Mouse (Mus musculus) frontal cortex, postnatal 36 days (tissue): ENCODE data around the gene Rreb1.

Experiments
- DNase-seq, 2 experiments: peaks; one replicate each; pipeline ENCODE4 v3.0.0; 2022; ENCODE audit warnings: low spot score in 2 of 2

Rreb1 gene

DNA sequence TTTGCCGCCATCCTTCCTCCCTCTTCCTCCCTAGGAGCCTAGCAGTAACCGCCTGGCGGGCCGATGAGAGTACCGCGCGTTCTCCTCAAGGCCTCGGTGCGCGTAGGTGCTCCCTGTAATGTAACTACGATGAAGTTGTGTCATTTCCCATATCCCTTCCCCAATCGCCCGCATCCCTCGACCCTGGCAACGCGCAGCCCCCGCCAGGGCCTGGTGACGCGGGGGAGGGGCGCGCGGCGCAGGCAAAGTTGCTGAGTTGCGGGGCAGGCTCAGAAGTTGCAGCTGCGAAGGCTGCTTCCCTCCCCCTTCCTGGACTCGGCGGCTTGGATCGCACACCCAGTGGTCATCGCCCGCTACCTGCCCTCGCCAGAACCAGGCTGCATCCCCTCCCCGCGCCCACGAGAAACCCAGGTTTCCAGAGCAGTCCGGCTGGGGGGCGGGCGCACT, at the start of gene Rreb1:
Rreb1 (plus strand) TSS at position 254 of the 447 bp plus-strand sequence.
- peak; percentile 24 to 48 for DNase-seq

- no peak for DNase-seq
Observed at GRCm38 (mm10) chr13:37728551-37728950, 49.6 kb upstream of the Rreb1 start.

DNA sequence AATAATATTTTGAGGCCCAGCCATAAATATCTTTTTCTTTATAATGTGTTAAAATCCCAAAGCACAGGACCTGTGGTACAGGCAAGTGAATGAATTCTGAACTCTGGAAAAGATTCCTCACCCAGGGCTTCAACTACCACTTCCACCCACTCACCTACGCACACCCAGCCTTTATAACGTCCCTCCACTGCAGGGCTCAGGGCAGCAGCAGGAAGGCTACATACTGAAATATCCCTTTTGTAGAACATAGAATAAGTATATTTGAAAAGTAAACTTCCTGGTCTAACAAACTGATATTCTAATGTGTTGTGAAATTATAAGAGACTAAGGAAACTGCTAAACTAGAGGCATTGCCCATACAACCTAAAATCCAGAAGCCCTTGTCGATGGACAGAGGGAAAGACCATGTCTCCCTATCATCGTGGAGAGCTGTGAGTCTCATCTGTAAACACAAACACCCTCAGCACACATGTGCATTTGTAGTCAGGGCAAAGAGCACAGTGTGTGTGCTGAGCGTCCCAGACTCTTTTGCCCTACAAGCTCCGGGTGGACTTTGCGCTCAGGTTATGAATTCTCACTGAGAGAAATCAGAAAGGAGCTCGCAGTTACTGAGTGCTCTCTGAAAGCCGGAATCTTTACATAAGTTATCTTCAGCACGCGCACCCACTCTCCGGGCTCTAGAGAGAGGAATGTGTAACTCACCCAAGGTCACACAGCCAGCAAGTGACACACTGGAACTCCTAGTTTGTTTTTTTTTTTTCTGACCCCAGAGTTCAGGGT, 46.1 kb upstream of the Rreb1 start:
- no peak for DNase-seq

DNA sequence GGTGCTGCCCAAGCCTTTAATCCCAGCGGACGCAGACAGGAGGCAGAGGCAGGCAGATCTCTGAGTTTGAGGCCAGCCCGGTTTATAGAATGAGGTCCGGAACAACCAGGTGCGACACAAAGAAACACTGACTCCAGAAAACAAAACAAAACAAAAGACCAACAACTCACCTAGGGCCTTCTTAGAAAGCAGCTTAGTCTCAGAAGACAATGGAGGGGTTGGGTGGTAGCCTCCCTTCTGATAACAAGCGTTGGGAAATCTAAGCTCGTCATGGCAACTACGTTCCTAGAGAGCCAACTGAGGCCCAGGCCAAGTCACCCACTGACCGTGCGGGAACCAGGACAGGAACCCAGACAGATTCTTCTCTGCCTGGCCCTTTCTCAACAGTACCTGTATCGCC, 43.7 kb upstream of the Rreb1 start:
- DNase-seq, result no peak

DNA sequence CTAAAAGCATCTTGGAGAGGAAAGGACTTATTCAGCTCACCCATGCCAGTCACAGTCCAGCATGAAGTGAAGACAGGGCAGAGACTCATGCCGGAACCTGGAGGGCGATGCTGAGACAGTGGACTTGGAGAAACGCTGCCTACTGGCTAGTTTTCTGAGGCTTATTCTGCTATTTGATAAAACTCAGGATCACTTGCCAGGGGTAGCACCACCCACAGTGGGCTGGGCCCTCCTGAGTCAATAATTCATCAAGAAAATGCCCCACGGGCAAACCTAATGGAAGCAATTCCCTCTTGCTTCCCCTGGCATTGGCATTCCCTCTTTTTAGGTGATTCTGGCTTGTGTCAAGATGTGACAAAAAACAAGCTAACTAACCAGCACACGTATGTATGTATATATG, 38.1 kb upstream of the Rreb1 start:
- no peak for DNase-seq

GRCm38 (mm10) chr13:37740752-37741151, 37.4 kb upstream of the Rreb1 start:
- no peak for DNase-seq

DNA sequence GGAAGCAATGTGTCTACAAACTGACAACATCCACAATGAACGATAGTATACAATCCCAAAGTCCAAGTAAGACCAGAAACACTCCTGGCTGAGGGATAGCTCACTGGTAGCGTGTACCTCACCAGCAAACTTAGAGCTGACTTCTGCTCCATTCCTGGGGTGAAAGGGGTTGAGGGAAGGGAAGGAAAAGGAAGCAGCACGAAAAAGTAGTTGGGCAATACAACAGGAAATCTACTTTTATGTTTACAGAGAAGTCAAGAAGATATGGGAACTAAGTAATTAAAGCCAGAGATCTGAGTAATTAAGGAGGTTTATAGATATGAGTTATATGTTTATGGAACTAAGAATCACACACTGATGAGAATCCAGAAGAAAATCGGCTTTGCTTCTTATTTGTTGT, 36.0 kb upstream of the Rreb1 start:
- DNase-seq, result no peak

DNA sequence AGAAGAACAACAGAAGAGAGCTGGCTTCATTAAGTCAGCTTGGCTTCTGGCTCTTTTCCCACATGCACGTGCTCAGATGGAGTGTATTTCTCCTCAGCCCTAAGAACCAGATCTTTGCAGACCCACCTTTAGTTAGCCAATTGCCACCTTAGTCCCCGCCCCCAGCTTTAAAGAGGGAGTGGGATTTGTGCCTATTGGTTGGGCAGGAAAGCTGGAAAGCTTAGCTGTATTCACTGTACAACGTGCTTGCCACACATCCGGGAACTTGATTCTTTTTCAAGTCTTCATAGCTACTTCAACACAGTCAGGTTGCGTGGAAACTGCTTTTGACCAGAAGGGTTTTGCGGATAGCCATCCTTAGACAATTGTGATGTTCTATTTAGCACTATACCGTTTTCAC, 30.7 kb upstream of the Rreb1 start:
- no peak for DNase-seq

GRCm38 (mm10) chr13:37749485-37749884, 28.7 kb upstream of the Rreb1 start:
- peak; percentile 13 to 22 for DNase-seq

GRCm38 (mm10) chr13:37751154-37751950, 26.8 kb upstream of the Rreb1 start:
- DNase-seq, result peak; percentile 17 to 47

DNA sequence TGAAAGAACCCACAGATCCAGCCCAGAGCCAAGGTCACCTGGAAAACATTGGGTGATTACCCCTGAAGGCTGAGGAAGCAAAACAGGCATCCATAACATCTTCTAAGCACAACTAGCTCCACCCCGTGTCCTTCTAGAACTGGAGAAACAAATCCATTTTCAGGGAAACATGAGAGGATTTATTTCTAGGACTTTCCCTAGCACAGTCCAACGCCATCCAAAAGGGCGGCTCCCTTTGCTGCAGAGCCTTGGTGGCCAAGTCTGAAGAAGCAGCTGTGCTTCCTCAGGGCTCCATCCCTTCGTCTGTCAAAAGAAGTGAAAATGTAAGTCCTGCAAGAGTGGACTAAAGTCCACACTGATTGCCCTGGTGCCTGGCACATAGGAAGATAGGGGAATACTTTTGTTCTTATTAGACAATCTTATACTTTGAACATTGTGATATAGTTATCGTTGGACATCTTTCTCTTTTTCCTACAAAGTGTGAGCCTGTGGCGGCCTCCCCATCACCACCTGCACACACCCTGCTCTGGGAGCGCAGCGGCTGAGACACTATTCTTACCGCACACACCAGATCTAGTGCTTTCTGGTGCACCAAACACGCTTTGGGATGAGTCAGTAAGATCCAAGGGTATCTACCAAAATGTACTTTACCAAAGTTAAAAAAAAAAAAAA, 18.7 kb upstream of the Rreb1 start:
- DNase-seq, result no peak

DNA sequence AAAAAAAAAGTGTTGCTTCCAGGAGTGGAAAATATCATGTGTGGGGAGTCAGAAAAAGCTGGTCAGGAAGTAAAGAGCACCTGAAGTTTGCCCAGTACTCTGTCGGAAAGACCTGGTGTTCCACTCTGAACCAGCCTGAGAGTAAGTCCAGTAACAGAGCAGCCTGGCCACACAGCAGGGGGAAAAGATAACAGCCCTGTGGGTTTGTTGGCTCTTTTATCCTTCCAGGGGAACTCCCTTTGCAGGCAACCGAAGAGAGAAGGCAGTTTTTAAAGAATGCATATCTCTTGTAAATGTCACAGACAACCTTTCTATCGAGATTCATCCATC, 18.2 kb upstream of the Rreb1 start:
- no peak for DNase-seq

DNA sequence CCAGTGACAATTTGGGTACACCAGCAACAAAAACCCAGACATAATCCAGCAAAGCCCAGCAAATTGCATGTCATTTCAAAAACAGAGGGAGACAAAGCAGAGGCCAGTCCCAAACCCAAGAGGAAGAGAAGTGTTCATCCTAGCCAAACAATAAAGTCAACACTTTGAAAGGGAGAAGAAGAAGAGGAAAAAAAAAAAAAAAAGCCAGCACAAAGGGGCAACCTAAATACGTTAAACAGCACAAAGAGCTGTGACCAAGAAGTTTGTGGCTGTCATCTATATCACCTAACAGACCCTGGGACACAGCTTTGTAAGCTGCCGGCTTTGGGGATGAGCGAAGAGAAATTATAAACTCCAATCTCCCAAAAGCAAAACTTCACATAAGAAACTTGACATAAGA, 17.8 kb upstream of the Rreb1 start:
- no peak for DNase-seq

DNA sequence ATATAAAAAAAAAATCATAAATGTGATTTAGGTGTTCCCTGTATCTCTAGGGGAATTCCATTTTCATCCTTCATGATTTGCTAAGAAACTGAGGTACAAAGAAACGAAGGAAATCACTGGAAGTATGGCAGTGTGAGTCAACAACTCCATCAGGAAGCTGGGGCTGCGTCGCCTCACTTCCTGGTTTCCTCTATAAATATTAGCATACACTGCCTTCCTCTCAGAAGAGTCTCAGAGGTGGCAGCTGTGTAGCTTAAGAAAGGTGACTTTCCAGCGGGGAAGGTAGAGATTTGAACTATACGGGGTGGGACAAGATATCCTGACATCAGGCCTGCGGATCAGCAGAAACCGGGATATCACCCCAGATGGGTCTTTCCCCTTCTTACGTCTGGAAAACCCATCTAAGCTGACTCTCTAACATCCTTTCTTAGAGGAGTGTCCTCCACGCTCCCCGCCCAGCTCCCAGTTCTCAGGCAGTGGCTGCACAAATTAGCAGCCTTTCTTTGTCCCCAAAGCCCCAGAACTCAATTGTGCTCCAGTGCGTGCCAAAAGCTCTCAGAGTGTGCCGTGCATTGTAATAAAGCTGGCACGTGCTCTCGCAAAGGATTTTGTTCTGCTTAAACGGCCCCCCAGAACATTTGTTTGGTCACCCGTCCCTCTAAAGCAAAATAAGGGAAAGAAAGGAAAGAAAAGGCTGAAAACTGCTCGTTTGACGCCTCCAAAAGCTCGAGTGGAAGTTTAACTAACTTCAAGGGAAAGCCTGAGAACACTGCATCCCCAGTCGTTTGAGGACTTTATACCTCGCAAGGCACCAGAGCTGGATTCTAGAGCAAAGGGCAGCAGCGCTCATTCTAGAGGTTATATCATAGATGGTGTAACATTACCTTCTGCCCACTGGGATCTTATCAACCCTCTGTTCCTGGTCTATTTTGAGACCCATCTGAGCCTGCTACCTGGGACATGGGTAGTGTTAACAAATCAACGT, 17.0 kb upstream of the Rreb1 start:
- no peak for DNase-seq

DNA sequence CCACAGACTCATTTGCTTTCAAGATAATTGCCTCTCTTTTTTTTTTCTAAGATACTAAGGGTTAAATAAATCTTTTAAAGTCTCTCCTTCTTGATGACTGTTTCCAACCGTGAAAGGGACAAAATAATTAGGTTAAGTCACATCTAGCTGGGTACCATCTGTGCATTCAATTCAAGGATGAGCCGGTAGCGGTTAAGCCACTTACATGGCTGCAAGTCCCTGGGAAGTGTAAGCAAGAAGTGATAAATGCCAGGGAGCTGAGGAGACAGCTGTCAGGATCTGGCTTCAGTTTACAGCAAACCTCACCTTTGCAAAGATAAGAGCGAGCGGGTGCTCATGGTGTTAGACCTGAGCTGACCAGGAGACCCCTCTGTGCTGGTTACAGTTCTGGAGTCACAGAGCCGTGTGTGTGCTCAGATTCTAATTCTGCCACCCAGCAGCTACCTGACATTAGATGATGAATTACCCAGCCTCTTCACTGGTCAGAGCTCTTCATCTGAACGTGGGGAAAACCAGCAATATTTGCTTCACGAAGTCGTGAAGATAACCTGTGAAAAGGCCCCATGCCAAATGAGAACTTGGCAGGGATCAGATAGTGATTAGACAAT, 14.3 kb upstream of the Rreb1 start:
- DNase-seq, result no peak

GRCm38 (mm10) chr13:37769777-37770176, 8.4 kb upstream of the Rreb1 start:
- DNase-seq, result no peak

DNA sequence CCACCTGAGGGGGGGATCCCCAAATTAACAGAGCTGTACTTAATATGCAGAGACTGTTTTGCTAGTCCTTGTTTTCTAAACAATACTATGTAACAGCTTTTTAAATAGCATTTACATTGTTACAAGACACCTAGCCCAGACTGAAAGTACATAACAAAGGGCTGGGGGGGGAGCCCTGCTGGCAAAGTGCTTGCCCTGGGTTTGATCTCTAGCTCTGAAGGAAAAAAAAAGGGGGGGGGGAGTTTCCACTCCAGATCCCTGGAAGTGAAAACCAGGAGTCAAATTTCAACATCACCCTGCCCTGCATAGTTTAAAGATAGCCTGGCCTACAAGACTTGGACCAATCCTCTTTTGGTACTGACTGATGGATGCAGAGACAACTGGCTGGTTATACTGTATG, 4.7 kb upstream of the Rreb1 start:
- DNase-seq, result no peak

DNA sequence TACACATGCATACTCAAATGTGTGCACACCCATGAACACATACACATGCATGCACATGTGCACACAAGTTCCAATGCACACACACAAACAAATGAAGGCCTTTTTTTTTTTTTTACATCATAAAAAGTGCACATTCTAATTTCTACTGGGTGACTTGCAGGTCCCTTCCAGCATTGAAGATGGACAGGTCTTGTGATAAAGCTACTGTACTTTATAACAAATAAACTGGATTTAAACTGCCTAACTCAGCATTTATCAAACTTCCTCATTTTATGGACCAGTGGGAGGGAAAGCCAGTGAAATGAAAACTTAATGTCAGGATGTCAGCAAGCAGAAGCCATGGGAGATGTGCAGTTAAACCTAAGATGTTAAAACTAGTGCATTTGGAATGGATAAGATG, 1.5 kb upstream of the Rreb1 start:
- DNase-seq, result no peak

GRCm38 (mm10) chr13:37777351-37778146, 651 bp upstream of the Rreb1 start:
- DNase-seq, result peak in 1 of 2 experiments; percentile 6

DNA sequence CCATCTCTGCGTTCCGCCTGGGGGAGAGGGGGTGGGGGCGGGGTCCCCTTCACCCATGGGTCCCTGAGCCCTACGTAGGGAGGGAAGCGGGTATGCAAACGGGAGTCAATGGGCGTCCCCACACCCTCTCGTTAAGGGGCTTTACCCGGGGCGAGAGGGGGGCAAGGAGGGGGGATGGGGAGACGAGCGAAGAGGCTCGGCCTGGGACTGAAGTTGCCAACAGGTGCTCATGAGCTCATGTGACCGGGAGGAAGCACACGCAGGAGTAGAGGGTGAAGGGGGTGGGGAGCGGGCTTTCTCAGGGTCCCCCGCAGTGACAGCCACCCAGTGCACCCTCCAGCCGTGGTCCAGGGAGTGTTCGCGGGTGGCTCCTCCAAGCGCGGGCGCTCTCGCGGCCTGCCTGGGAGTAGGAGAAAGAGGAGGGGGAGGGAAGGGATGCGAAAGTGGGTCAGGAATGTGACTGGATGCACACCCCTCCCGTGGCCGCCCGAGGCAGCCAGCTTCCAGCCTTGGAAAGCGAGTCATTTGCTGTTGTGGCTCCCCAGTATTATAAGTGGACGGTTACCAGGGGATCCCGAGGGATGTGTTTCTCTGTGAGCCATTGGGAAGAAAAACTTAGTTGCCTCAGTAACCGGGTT, 513 bp downstream of the Rreb1 start:
- DNase-seq, result peak; percentile 35 to 37
